Mouse (Mus musculus): ENCODE measurements around the gene Anpep. TPM values are rescaled to one million over a fixed set of nuclear protein-coding genes. Genes with fewer than 3 reads are reported as not detected.

The Anpep gene
- 69.4 and 575 TPM in 2 replicates for polyA plus RNA-seq (2012; rRNA removed; ENCODE audit: low replicate concordance)

GRCm38 (mm10) chr7:79860811-79861210 lies at the start of gene Anpep:
Gene Anpep (minus strand): TSS chr7:79861059.

GRCm38 (mm10) chr7:79810611-79811506 lies 50.0 kb downstream of the Anpep start, which contains the start of gene Mesp2:
Gene Mesp2 (plus strand): TSS chr7:79810727.

GRCm38 (mm10) chr7:79793688-79794087 lies 67.2 kb downstream of the Anpep start, which contains the start of gene Mesp1:
Gene Mesp1 (minus strand): TSS chr7:79793788.

Other genes with a start within 250 kb of the Anpep start
- gene Rhcg, start 243.4 kb downstream of the Anpep start, polyA plus RNA-seq (2012; rRNA removed; ENCODE audit: low replicate concordance) = 0.10 and 0.27 TPM in 2 replicates
- gene Ticrr, start 200.9 kb downstream of the Anpep start, polyA plus RNA-seq (2012; rRNA removed; ENCODE audit: low replicate concordance) = 0.21 and 1.5 TPM in 2 replicates
- gene Kif7, start 145.3 kb downstream of the Anpep start, polyA plus RNA-seq (2012; rRNA removed; ENCODE audit: low replicate concordance) = 4.2 and 7.4 TPM in 2 replicates
- 917 and 2,535 TPM in 2 replicates for gene Plin1, start 128.2 kb downstream of the Anpep start, polyA plus RNA-seq (2012; rRNA removed; ENCODE audit: low replicate concordance)
- gene Pex11a, start 117.9 kb downstream of the Anpep start, polyA plus RNA-seq (2012; rRNA removed; ENCODE audit: low replicate concordance) = 41.8 and 75.1 TPM in 2 replicates
- 3.0 and 10.0 TPM in 2 replicates for gene Wdr93, start 117.9 kb downstream of the Anpep start, polyA plus RNA-seq (2012; rRNA removed; ENCODE audit: low replicate concordance)
- 0.32 TPM in 1 of 2 replicates, not detected in the other for gene Mesp1, start 67.3 kb downstream of the Anpep start, polyA plus RNA-seq (2012; rRNA removed; ENCODE audit: low replicate concordance)
- 0.21 and 0.42 TPM in 2 replicates for gene Mesp2, start 50.3 kb downstream of the Anpep start, polyA plus RNA-seq (2012; rRNA removed; ENCODE audit: low replicate concordance)
- 14.5 and 18.6 TPM in 2 replicates for gene Ap3s2, start 59.6 kb upstream of the Anpep start, polyA plus RNA-seq (2012; rRNA removed; ENCODE audit: low replicate concordance)
- 12.5 and 22.2 TPM in 2 replicates for gene Arpin, start 74.3 kb upstream of the Anpep start, polyA plus RNA-seq (2012; rRNA removed; ENCODE audit: low replicate concordance)
- 21.2 and 37.4 TPM in 2 replicates for gene Zfp710, start 163.8 kb upstream of the Anpep start, polyA plus RNA-seq (2012; rRNA removed; ENCODE audit: low replicate concordance)

Measured in subcutaneous adipose tissue, adult 2 months (tissue).